Mouse (Mus musculus) testis, adult 2 months (tissue): ENCODE measurements around the gene Mme.

Source experiments
- CTCF ChIP-seq: fragments of 200-500 bp; IDR thresholded peaks from 2 replicates; pipeline ENCODE4 v1.5.1; 2012; ENCODE audit warnings: low read depth, mild to moderate bottlenecking, inconsistent platforms, low read length, moderate library complexity; ENCODE audit not compliant: control insufficient read depth, insufficient read depth, insufficient replicate concordance
- POLR2A ChIP-seq: fragments of 200-500 bp; IDR thresholded peaks from 2 replicates; pipeline ENCODE4 v1.6.1; 2012; ENCODE audit warnings: low read depth, mild to moderate bottlenecking, inconsistent platforms, low read length, moderate library complexity; ENCODE audit not compliant: control insufficient read depth

GRCm38 (mm10) chr3:63390774-63391173 is 149.4 kb downstream of the Mme start:
- TF ChIP-seq CTCF (no peak), POLR2A (no peak)
